Mouse (Mus musculus) left cerebral cortex, postnatal 36 days (tissue): ENCODE results near the gene Vps35l. TPM values are rescaled to one million over a fixed set of nuclear protein-coding genes. Genes with fewer than 3 reads are reported as not detected.
A peak's percentile ranks its signal among the peaks of the same experiment; 100 is the strongest.

ENCODE experiments used
- DNase-seq, 2 experiments: peaks; one replicate each; pipeline ENCODE4 v3.0.0; 2021 to 2022; ENCODE audit warnings: low spot score in 2 of 2, mixed read lengths in 1 of 2
- intact Hi-C: fragments of 180-260 bp; cut with DNase I; formaldehyde crosslinking; loops from one replicate; pipeline ENCODE4 v1.15.1; 2025
- total RNA-seq, 2 experiments: library from RNA; stranded (reverse); gene quantifications; 2 replicates each; pipeline ENCODE4 v1.2.3; 2021

Gene Vps35l
- total RNA-seq, result 10 to 100 TPM; 55.8 to 60.3 TPM

DNA sequence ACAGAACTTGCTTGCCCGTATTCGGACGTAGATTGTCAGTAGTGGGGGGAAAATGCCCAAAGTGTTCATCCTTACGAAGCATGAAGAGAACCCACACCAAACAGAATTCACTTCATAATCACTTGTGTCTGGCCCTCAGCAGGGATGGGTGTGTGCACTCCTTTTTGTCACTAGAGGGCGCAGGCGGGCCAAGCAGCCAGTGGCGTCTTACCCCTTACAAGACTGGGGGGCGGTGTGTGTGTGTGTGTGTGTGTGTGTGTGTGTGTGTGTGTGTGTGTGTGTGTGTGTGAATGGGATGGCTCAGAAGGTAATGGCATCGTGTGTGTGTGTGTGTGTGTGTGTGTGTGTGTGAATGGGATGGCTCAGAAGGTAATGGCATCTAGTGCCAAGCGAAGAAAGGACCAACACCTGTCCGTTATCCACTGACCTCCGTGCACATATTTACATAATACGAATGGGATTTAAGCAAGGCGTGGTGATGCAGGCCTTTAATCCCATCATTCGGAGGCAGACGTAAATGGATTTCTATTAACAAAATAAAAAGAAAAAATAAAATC is at the start of gene Vps35l:
TSS of gene Vps35l (plus strand) at position 252 of the 557 bp plus-strand sequence.
- intact Hi-C loops, result no loop called here
- peak; percentile 71 to 76 for DNase-seq

DNA sequence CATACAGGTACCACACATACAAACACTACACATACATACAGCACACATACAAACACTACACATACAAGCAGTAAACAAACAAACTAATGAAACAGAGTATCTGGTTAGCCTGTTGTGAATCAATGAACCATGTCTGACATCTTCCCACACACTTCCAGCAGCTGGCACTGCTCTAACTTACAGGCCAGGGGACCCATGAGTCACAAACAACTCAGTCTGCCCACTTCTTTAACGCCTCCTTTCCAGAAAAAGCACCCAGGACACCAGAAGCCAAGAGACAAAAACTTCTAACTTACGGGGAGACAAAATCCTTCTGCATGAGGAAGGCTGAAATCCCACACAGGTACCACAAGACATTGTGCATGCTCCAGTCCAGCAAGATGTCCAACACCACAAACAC is 48.7 kb upstream of the Vps35l start:
- intact Hi-C loops, result no loop called here
- no peak for DNase-seq

DNA sequence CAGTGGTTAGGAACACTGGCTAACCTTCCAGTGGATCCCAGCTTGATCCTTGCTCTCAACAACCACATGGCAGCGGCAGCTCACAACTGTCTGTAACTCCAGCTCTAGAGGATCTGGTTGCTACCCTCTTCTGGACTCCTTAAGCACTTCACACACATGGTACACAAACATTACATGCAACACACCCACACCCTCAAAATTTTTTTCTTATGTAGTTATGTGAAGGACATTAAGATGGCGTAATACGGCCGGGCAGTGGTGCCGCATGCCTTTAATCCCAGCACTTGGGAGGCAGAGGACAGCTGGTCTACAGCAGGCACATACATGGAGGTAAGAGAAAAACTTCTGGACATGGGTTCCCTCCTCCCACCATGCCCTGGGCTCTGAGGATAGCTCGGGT is 43.9 kb upstream of the Vps35l start:
- intact Hi-C loops, result no loop called here
- DNase-seq, result no peak

- no peak for DNase-seq
- intact Hi-C loops, result no loop called here
These were observed 42.9 kb upstream of the Vps35l start for GRCm38 (mm10) chr7:118697168-118697567.

- intact Hi-C loops, result no loop called here
- no peak for DNase-seq
These were observed 41.1 kb upstream of the Vps35l start for GRCm38 (mm10) chr7:118698882-118699281.

- intact Hi-C loops, result no loop called here
These were observed 36.9 kb upstream of the Vps35l start for GRCm38 (mm10) chr7:118703144-118703561.

GRCm38 (mm10) chr7:118704001-118704850 is 35.8 kb upstream of the Vps35l start:
- intact Hi-C loops, result no loop called here

More at GRCm38 (mm10) chr7:118703144-118703561, 36.9 kb upstream of the Vps35l start:
- no peak for DNase-seq

GRCm38 (mm10) chr7:118705101-118705961 is 34.7 kb upstream of the Vps35l start, which contains the start of gene Gde1:
TSS of gene Gde1 (minus strand) at chr7:118705778.
- DNase-seq, result peak; percentile 91 to 93
- intact Hi-C loops, result no loop called here

More at GRCm38 (mm10) chr7:118704001-118704850, 35.8 kb upstream of the Vps35l start:
- DNase-seq, result no peak

DNA sequence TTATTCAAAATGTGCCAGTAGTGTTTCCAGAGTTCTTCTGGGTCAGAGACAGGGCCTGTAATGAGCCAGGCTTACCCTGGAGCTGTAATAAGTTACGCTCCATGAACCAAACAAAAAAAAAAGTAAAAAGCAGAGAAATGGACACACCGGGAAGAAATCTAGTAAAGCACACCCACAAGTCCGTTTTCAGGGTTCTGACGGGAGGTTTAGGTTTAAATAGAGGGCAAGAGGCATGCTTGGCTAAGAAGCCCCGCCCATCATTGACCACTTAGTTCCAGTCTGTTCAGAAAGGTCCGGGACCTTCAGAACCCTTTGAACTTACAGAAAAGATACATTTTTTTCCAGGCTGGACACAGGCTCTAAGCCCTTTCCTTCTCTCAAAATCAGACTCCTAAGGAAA is 34.0 kb upstream of the Vps35l start:
- intact Hi-C loops, result no loop called here
- no peak for DNase-seq

GRCm38 (mm10) chr7:118706488-118706887 is 33.5 kb upstream of the Vps35l start:
- no peak for DNase-seq
- intact Hi-C loops, result no loop called here

GRCm38 (mm10) chr7:118707216-118707615 is 32.8 kb upstream of the Vps35l start:
- intact Hi-C loops, result no loop called here
- DNase-seq, result no peak

- no peak for DNase-seq
- intact Hi-C loops, result no loop called here
These were observed 32.0 kb upstream of the Vps35l start for GRCm38 (mm10) chr7:118708002-118708401.

DNA sequence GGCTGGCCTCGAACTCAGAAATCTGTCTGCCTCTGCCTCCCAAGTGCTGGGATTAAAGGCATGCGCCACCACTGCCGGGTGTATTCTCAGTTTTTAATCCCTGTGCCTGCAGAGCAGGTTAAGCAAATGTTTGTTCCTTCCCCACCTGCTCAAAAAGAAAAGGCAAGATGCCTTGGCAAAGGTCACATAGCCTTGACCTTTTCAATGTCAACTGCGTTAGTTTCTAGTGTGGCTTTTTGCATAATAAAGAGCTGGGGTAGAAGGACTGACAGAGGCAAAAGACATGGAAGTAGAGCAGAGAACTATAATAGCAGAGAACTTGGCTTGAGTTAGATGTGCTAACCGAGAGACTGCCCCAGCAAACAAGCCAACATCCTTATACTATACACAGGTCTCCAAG is 29.2 kb upstream of the Vps35l start:
- no peak for DNase-seq
- intact Hi-C loops, result no loop called here

GRCm38 (mm10) chr7:118712228-118713173 is 27.5 kb upstream of the Vps35l start, which contains the start of gene Ccp110:
TSS of gene Ccp110 (plus strand) at chr7:118712552.
- DNase-seq, result peak; percentile 94 to 95
- intact Hi-C loops, result no loop called here

- intact Hi-C loops, result no loop called here
These were observed 25.2 kb upstream of the Vps35l start for GRCm38 (mm10) chr7:118714873-118715272.

GRCm38 (mm10) chr7:118718066-118718465 is 22.0 kb upstream of the Vps35l start:
- no peak for DNase-seq
- intact Hi-C loops, result no loop called here

More at GRCm38 (mm10) chr7:118714873-118715272, 25.2 kb upstream of the Vps35l start:
- no peak for DNase-seq

GRCm38 (mm10) chr7:118723927-118724326 is 16.1 kb upstream of the Vps35l start:
- no peak for DNase-seq
- intact Hi-C loops, result no loop called here

DNA sequence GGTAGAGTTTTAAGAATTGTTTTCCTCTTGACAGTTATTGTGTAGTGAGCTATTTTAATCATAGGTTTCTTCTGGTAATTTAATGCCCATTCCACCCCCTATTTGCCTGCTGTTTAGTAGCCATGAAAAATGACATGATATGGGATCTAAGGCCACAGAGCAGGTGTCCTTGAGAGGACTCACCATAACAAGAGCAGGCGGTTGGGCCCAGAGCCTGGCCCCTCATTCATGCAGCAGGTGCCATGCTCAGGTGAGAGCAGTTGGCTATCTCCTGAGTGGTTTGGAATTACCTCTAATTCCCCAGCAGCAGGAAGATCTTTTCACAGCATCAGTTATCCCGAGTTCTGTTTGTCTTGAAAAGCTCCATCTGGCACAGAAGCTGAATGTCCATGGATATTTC is 14.6 kb upstream of the Vps35l start:
- intact Hi-C loops, result no loop called here

More for the DNA sequence above, 14.6 kb upstream of the Vps35l start:
- no peak for DNase-seq
